Mouse (Mus musculus): Measurements from ENCODE around the gene Ttn.

DNA sequence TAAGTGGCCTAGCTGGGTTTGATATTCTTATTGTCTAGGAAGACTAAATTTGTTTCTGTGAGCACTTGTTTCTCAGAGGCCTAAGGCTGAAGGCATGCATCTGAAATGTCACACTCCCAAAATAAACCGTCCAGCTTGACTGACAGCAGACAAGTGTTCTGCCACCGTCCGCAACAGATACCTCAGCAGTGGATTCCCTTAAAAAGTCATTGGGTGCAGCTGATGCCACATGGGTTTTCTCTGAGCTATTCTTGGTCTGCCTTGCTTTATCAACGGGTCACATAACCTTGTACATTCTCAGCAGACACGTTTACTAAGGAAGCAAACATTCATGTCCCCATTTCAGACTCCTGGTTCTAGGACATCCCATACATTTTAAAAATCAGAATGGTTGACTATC is 630 bp downstream of the Ttn start:
- TF ChIP-seq MYC (IDR thresholded peaks at IDR 0.05; ENCODE audit: low read depth, low read length) (no peak), BHLHE40 (IDR thresholded peaks at IDR 0.05; ENCODE audit: borderline replicate concordance, low read depth, low read length) (no peak), MEF2A (IDR thresholded peaks at IDR 0.05; ENCODE audit: extremely low read depth, insufficient replicate concordance, low read depth, low read length, poor library complexity, severe bottlenecking) (no peak), POLR2A (IDR thresholded peaks at IDR 0.05; ENCODE audit: control insufficient read depth in 1 of 2, insufficient read depth in 1 of 2, low read depth in 1 of 2, low read length in 2 of 2, poor library complexity in 1 of 2) (no peak), E2F4 (IDR thresholded peaks at IDR 0.05; ENCODE audit: borderline replicate concordance, low read depth, low read length) (no peak), CTCF (IDR thresholded peaks at IDR 0.05 in 2 of 3, conservative IDR thresholded peaks at IDR 0.05 in 1 of 3; ENCODE audit: control insufficient read depth in 1 of 3, insufficient read depth in 1 of 3, low read depth in 2 of 3, low read length in 3 of 3, poor library complexity in 1 of 3, severe bottlenecking in 1 of 3) (no peak), POLR2AphosphoS2 (IDR thresholded peaks at IDR 0.05; ENCODE audit: low read length) (no peak), ZC3H11A (IDR thresholded peaks at IDR 0.05; ENCODE audit: low read depth, low read length) (no peak), GATA1 (IDR thresholded peaks at IDR 0.05; ENCODE audit: low read depth, low read length) (no peak), USF1 (IDR thresholded peaks at IDR 0.05; ENCODE audit: low read depth, low read length) (no peak), EP300 (IDR thresholded peaks at IDR 0.05; ENCODE audit: low read depth in 1 of 2, low read length in 2 of 2) (no peak), CHD2 (IDR thresholded peaks at IDR 0.05; ENCODE audit: low read length) (no peak)

All from MEL (cell line).